Mouse (Mus musculus) lung, adult 2 months (tissue): ENCODE results near the gene Gm20388. TPM values are rescaled to one million over a fixed set of nuclear protein-coding genes. Genes with fewer than 3 reads are reported as not detected.

Experiments
- DNase-seq: peaks from one replicate; pipeline ENCODE4 v3.0.0; 2022
- H3K4me1 ChIP-seq: fragments of 200-500 bp; 2 replicates; pipeline ENCODE4 v1.6.1; 2011; ENCODE audit warnings: low read length; ENCODE audit not compliant: control insufficient read depth, insufficient read depth
- H3K4me3 ChIP-seq: fragments of 200-500 bp; replicated peaks from 2 replicates; pipeline ENCODE3; 2011; ENCODE audit warnings: low read depth, mild to moderate bottlenecking, control low read depth, low read length; ENCODE audit errors: extremely low read depth
- CTCF ChIP-seq: fragments of 200-500 bp; IDR thresholded peaks from 2 replicates; pipeline ENCODE4 v1.5.1; 2011; ENCODE audit warnings: mild to moderate bottlenecking, low read length, control low read depth; ENCODE audit not compliant: insufficient read depth
- POLR2A ChIP-seq: fragments of 200-500 bp; IDR thresholded peaks from 2 replicates; pipeline ENCODE4 v1.6.1; 2011; ENCODE audit warnings: low read depth, mild to moderate bottlenecking, control low read depth, low read length, borderline replicate concordance; ENCODE audit errors: extremely low read depth
- WGBS: fragments of 180-500 bp; shearing (Covaris S2); methylation state at CpG from one replicate; pipeline ENCODE4 v1.1.7; 2018; 5-methylcytosine and 5-hydroxymethylcytosine counted together
- polyA plus RNA-seq: library from polyadenylated mRNA; depleted of rRNA; stranded (reverse); fragments of >200 nt; gene quantifications from 2 replicates; pipeline ENCODE4 v1.2.3, GENCODE M21; 2012

Gm20388 gene
- polyA plus RNA-seq, 1 experiment: 67.8 TPM

- no peak for TF ChIP-seq POLR2A
- no peak for TF ChIP-seq CTCF
- DNase-seq: no peak
- 79% methylated on average over 2 of the region's 2 CpGs for WGBS
Measured at GRCm38 (mm10) chr8:121870190-121870589, 1959.5 kb downstream of the Gm20388 start.

GRCm38 (mm10) chr8:121871833-121872440 lies 1961.3 kb downstream of the Gm20388 start:
- H3K4me3 ChIP-seq: no peak overlapping the region
- TF ChIP-seq POLR2A (no peak), CTCF (no peak)
- DNase-seq: no peak
- H3K4me1 ChIP-seq: no peaks in the 10 kb centered on the region
- 19% methylated on average over 10 of the region's 10 CpGs for WGBS

More at GRCm38 (mm10) chr8:121870190-121870589, 1959.5 kb downstream of the Gm20388 start:
- H3K4me1 ChIP-seq: no peaks in the 10 kb centered on the region
- no peak overlapping the region for H3K4me3 ChIP-seq

GRCm38 (mm10) chr8:121874031-121874430 lies 1963.4 kb downstream of the Gm20388 start:
- 45% methylated on average over 9 of the region's 9 CpGs for WGBS
- Histone ChIP-seq H3K4me1 (no peaks in the 10 kb centered on the region), H3K4me3 (no peak overlapping the region)
- TF ChIP-seq CTCF (peak; percentile 74), POLR2A (no peak)
- DNase-seq: peak; percentile 45

GRCm38 (mm10) chr8:121875045-121875444 lies 1964.4 kb downstream of the Gm20388 start:
- H3K4me1 ChIP-seq: no peaks in the 10 kb centered on the region
- DNase-seq: no peak
- 64% methylated on average over 3 of the region's 3 CpGs for WGBS

GRCm38 (mm10) chr8:121875517-121875916 lies 1964.9 kb downstream of the Gm20388 start:
- no peak for TF ChIP-seq POLR2A
- H3K4me1 ChIP-seq: no peaks in the 10 kb centered on the region
- no peak for DNase-seq
- H3K4me3 ChIP-seq: no peak overlapping the region
- WGBS: 69% methylated on average over 9 of the region's 9 CpGs

More at GRCm38 (mm10) chr8:121875045-121875444, 1964.4 kb downstream of the Gm20388 start:
- H3K4me3 ChIP-seq: no peak overlapping the region
- TF ChIP-seq CTCF: no peak
- no peak for TF ChIP-seq POLR2A

- Histone ChIP-seq H3K4me1 (no peaks in the 10 kb centered on the region), H3K4me3 (no peak overlapping the region)
- no peak for DNase-seq
- 42% methylated on average over 5 of the region's 5 CpGs for WGBS
- no peak for TF ChIP-seq POLR2A
- TF ChIP-seq CTCF: no peak
Measured at GRCm38 (mm10) chr8:121877212-121877611, 1966.6 kb downstream of the Gm20388 start.

- no peaks in the 10 kb centered on the region for H3K4me1 ChIP-seq
- 74% methylated on average over 7 of the region's 7 CpGs for WGBS
- no peak for DNase-seq
- no peak for TF ChIP-seq POLR2A
- TF ChIP-seq CTCF: no peak
- no peak overlapping the region for H3K4me3 ChIP-seq
Measured at GRCm38 (mm10) chr8:121877828-121878480, 1967.3 kb downstream of the Gm20388 start.

GRCm38 (mm10) chr8:121879712-121880111 lies 1969.1 kb downstream of the Gm20388 start:
- no peak overlapping the region for H3K4me3 ChIP-seq
- no peak for DNase-seq
- H3K4me1 ChIP-seq: no peaks in the 10 kb centered on the region
- TF ChIP-seq POLR2A: no peak
- no peak for TF ChIP-seq CTCF
- 91% methylated on average over 3 of the region's 3 CpGs for WGBS

GRCm38 (mm10) chr8:121880818-121881217 lies 1970.2 kb downstream of the Gm20388 start:
- no peak overlapping the region for H3K4me3 ChIP-seq
- no peak for DNase-seq
- 51% methylated on average over 1 of the region's 1 CpGs for WGBS
- H3K4me1 ChIP-seq: no peaks in the 10 kb centered on the region
- TF ChIP-seq POLR2A: no peak
- TF ChIP-seq CTCF: no peak

- Histone ChIP-seq H3K4me1 (no peaks in the 10 kb centered on the region), H3K4me3 (no peak overlapping the region)
- no peak for DNase-seq
- WGBS: 78% methylated on average over 5 of the region's 5 CpGs
- TF ChIP-seq CTCF (no peak), POLR2A (no peak)
Measured at GRCm38 (mm10) chr8:121881921-121882320, 1971.3 kb downstream of the Gm20388 start.

- WGBS: 86% methylated on average over 3 of the region's 3 CpGs
- no peak for DNase-seq
- TF ChIP-seq CTCF: no peak
- no peak for TF ChIP-seq POLR2A
- no peaks in the 10 kb centered on the region for H3K4me1 ChIP-seq
- no peak overlapping the region for H3K4me3 ChIP-seq
Measured at GRCm38 (mm10) chr8:121884181-121884580, 1973.5 kb downstream of the Gm20388 start.
